Mouse (Mus musculus) cerebellum, adult 9-11 months (tissue): ENCODE results near the gene Prkar2a.

Source experiments
- DNase-seq: peaks from one replicate; pipeline ENCODE4 v3.0.0; 2022

Prkar2a gene

DNA sequence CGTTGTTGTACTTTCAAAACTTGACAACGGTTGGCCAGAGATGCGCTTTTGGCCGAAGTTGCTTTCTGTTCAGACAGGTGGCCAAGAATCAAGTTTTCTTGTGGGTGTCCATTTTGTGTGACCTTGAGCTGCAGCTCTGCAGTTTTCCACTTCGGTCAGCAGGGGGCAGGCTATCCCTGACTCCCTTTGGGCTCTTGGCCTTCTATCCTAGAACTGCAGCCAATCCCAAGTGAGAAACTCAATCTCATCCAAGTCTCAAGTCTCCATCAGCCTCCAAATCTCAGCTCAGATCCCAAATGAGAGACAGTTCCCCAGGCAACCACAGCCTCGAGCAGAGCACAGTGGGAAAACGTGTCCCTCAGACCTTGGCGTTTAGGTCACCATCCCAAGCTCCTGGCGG lies 64.2 kb downstream of the Prkar2a start:
- DNase-seq, result peak; percentile 79

DNA sequence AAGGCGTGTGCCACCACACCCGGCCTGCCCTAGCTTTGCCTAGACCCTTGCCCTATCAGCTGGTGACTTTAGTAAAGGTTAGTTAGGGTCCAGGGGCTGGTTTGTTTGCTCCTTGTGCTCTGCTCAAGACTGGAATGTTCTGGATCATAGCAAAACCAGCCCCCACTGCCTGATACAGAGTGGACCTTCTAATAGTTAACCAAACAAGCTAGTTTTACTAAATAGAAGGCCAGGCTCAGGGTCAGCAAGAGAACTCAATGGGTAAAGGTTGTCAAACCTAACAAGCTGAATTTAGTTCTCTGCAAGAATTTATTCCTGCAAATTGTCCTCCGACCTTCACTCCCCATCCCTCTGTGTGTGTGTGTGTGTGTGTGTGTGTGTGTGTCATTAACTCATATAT lies 64.9 kb downstream of the Prkar2a start:
- no peak for DNase-seq

DNA sequence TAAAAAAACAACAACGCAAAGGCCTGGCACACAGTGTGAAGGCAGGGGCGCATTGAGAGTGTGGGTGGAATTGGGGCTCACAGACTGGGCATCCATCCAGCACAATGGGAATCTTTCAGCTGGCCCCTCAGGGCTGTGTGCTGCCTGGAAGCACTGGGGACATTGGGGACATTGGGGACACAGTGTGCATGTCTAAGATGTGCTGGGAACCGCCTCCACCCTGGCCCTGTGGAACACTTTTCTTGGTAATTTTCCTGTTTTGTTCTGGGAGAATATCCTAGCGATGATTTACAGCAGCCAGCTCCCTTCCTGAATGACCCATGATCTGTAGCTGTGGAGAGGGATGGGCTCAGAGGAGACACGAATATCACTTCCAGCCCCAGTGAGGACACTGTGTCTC lies 65.3 kb downstream of the Prkar2a start:
- DNase-seq, result peak; percentile 20

DNA sequence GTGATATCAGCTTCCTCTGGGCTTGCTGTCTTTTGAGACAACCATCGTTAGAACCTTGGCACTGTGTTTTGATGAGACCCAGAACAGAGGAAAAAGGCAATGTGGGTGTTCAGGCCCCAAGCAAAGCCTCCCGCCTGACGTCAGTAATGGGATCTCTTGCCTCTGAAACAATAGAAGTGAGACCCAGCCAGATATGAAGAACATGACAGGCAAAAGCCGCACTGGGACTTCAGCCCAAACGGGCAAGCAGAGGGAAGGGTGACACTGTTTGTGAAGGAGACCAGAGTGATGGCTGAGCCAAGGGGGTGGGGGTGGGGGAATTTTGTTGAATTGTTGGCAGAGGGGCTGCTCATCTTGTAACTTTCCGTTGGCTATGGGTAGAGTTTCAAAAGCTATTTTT lies 68.3 kb downstream of the Prkar2a start:
- no peak for DNase-seq

DNA sequence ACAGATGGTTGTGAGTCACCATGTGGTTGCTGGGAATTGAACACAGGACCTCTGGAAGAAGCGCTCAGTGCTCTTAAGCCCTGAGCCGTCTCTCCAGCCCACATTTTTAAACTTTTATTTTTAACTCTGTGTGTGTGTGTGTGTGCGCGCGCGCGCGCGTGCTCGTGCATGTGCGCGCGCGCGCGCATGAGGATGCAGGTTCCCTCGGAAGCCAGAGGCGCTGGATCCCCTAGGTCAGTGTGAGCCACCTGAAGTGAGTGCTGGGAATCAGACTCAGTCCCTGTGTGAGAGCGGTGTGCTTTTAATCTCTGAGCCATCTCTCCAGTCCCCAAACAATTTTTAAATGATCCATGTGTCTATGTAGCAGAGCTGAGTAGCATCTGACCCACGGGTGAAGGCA lies 70.0 kb downstream of the Prkar2a start:
- no peak for DNase-seq

DNA sequence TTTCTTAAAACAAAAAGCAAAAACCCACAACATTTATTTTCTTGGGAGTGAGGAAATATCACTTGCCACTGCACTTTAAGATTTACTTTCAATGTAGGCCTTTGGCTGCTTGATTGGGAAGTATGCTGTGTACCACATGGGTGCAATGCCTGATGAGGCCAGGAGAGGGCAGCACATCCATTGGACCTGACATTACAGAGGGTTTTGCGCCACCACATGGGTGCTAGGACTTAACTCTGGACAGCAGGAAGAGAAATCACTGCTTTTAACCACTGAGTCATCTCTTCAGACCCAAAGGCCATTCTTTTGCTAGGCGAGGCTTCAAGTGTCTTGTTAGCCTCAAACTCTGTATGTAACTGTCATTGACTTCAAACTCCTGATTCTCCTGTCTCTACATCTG lies 70.7 kb downstream of the Prkar2a start:
- no peak for DNase-seq

DNA sequence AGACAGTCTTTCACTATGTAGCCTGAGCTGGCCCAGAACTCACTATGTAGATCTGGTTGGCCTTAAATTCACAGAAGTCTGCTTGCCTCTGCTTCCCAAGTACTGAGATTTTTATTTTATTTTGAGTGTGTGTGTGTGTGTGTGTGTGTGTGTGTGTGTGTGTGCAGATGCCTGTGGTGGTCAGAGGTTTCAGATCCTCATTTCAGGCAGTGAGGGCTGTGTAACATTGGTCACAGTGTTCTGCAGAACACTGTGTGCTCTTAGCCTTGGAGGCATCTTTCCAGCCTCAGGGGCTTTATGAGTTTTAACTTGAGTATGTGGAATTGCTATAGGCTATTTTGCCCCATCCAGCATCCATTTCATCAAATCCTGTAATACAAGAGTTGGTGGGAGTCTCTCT lies 72.4 kb downstream of the Prkar2a start:
- DNase-seq, result no peak

DNA sequence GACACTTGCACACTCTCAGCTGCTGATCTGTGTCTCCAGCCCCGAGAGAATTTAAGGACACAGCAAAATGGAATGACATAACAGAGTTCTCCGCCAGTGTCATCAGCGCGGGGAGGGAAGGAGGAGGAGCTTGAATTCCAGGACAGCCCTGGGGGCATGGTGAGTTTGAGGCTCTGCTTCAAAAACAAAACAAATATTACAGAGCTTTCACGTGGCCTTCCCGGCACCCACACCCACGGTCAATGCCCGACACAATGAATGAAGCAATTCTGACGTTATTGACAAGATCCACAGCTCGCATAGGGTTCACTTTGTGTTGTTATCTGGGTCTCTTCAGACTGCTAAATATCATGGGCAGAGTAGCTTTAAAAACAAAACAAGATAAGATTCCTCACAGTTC lies 75.9 kb downstream of the Prkar2a start:
- DNase-seq, result no peak

DNA sequence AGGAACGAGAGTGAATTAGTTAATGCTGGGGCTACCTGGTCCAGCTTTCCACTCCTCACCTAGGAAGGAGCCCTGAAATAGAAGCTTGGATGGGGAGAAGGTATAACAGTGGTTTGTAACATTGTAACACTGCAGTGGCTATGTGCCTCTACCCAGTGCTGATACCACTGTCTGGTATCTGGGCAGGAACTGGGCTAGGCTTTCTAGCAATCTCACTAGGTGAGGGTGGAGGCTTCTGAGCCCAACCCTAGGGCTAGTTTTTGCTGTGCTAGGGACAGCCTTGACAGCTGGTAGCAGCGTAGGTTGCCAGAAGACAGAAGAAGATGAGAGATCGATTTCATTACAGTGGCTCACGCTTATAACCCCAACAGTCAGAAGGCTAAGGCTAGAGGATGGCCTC lies 87.5 kb downstream of the Prkar2a start:
- DNase-seq, result no peak

DNA sequence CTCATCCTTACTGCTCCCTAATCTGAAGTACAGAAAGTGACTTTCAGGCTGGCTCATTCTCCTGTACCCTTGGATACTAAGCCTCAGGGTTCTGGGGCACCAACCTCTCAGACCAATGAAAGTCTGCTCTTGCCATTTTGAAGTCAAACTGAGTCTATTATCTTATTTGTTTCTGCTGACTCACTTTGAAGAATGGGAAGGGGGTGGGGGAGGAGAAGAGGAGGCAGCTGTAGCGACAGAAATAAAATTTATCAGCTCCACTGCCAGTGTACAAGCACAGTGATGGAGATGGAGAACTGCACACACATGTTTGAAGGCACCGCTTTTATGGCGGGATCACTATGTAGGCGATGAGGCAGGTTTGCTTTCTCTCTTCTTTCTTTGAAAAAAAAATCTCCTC lies 88.2 kb downstream of the Prkar2a start:
- DNase-seq, result no peak

DNA sequence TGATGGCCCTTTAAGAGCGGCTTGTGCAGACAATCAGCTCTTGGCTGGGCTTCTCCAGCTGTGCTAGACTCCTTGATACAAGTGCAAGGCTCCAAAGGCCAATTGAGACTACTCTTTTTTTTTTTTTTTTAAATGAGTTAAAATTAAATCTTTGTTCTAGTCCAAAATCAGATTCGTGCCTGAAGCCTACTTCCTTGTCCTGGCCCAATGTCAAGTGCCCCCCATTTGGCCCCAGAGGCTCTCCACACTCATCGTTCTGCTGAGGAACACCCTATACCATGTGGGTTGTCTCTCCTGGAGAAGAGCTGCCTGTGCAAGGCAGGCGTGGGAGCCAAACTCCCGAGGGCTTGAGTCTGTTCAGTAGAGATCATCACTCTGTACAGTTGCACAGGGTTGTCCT lies 91.8 kb downstream of the Prkar2a start:
- peak; percentile 12 for DNase-seq

DNA sequence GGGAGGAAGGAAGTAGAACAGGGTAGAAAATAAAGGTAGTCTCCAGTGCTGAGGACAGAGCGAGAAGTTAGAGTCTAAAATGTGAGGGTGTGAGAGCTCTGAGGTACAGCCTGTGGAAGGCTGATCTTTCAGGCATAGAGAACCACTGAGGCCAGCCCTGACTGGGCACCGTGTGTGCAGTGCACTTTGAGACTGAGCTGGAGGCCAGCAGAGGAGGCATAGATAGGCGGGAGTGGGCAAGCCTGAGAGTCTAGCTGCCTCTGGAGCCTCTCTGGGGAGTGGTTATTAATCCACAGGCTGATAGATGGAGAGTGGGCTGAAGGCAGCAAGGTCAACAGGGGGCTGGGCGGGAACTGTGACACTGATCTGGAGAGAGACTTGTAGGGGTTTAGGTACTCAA lies 92.8 kb downstream of the Prkar2a start:
- peak; percentile 21 for DNase-seq

DNA sequence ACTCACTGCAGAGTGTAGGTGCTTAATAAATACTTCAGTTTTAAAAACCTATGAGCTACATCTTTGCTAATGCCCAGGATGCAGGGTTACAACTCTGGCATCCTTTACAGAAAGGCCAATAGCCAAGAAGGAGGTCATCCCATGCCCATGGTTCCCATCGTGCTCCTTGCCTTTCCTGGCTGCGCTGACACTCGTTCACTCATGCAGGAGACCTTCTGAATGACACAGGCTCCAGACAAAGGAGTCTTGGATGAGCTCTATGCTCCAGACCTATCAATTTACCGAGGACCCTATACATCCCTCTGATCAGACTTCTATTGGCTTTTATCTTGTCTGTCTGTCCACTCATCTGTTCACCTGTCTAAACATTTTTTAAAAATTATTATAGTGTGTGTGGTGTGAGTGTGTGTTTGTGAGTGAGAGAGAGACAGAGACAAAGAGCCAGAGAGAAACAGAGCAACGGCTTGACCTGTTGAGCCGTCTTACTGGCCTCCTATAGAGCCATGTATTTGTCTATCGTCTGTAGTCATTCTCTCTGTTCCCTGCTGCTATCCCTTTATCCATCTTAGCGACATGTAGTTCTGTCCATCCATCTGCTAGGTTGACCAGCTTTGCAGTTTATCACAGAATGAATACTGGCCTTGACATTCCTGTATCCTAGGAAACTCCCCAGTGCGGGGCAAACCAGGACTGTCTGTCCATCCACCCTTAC lies 93.9 kb downstream of the Prkar2a start:
- peak; percentile 43 for DNase-seq

DNA sequence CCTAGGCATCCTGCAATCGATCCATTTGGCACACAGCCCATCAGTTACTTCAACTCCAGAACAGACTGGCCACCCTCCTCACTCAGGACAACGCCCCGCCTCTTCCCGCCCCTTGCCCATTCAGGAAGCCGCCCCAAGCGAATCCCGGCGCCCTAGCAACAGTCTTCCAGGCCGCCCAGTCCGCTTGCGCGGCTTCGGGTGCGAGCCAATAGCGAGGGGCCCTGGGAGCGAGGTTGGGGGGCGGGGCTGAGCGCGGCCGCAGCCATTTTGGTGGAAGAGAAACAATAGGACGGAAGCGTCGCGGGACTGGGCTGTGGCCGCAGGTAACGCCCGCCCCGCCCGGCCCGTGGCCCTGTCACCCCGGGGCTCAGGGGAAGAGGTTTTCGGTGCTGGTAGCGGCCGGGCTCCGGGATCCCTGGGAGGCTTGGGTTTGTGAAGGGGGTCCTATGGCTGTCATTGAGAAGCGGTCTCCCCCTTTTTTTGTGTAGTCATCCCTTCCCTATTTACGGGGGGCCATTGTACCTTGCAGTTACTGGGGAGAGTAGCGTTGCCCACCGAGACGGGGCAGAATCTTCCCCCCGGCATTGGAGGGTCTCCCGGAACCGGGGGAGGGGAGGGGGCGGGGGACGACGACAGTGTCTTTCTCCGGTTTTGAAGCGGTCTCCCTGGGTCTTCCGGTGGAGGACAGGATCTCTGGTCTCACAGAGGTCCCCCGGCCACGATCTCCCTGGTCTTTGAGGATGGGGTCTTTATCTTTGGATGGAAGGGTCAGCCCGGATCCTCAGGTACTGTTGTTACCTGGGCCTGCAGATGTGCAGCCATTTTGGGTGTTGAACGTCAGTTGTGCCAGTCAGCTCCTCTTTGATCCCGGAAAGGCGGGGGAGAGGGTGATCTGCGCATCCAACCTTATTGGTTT lies 94.7 kb downstream of the Prkar2a start, which contains the start of gene Ip6k2:
TSS of gene Ip6k2 (plus strand) at position 249 of the 916 bp plus-strand sequence.
- peak; percentile 98 for DNase-seq

DNA sequence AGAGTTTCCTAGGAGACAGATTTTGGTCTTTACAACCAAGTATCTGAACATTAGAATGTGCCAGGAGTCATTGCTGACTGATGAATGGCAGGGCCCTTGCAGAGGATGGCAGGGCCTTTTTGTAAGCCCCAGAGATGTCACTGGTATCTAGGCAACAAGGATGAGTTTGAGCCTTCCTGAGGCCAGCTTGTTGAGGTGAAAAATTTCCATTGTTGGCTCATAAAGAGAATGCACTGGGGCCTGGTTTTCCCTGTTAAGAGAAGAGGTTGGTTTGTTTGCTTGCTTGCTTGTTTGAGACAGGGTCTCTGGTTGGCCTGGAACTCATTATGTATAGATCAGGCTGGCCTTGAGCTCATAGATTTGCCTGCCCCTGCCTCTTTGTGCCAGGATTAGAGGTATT lies 96.3 kb downstream of the Prkar2a start:
- peak; percentile 20 for DNase-seq

DNA sequence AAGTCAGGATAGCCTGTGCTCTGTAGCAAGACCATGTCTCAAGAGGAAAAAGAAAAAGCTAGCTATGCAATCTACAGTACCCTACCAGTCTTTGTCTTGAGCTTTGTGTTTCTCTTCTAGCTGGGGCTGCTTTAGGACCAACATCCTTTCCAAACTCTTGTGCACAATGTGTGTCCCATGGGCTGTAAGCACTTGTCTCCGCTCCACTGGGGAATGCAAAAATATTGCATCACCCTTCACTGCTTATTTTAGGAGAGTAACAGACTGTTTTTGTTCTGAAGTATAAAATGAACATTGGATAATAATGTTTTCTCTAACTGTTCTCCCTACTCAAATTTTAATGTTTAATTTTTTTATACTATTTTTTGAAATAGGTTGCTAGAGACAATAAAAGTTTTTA lies 97.4 kb downstream of the Prkar2a start:
- no peak for DNase-seq

DNA sequence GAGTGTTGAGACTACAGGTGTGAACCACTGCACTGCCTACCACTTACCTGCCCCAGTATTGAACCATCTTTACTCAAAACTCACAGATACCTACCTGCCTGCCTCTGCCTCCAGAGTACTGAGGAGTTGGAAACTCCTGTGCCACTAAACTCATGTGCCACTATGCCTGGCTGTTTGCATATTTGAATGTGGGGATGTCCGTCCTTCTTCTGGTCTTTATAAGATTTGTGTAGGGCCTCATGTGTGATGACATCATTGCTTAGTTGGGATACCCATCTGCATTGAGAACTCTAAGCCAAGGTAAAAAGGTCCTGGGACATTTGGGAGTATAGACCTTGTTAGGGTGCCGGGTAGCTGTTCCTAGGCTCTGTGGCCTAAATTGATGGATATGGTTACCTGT lies 98.0 kb downstream of the Prkar2a start:
- DNase-seq, result no peak

DNA sequence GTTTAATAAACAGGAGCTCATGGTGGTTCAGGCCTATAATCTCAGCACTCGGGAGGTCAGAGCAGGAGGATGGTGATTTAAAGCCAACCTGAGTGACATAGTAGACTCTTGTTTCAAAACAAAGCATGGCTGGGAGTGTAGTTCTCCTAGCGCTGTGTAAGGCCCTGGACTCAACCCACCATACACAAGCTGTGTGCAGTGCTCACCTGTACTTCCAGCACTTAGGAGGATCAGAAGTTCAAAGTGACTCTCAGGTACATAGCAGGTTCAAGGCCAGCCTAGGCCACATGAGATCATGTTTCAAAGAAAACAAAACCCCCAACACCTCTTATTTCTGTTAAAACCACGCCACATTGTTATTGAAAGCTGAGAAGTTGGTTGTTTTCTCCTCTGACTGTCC lies 99.6 kb downstream of the Prkar2a start:
- DNase-seq, result no peak

DNA sequence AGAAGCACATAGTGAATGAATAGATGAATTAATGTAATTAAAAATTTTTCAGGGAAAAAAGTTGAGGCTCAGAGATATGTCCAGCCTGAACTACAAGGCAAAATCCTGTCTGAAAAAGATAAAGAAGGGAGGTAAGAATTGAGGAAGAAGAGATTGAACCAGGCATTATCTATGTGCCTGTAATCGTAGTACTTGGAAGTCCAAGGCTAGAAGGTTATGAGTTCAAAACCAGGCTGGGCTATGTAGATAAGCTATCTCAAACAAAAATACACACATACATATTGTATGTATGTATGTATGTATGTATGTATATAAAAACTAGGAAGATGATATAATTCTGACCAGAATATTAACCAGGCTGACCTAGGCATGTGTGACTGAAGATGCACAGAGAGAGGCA lies 103.2 kb downstream of the Prkar2a start:
- DNase-seq, result no peak

DNA sequence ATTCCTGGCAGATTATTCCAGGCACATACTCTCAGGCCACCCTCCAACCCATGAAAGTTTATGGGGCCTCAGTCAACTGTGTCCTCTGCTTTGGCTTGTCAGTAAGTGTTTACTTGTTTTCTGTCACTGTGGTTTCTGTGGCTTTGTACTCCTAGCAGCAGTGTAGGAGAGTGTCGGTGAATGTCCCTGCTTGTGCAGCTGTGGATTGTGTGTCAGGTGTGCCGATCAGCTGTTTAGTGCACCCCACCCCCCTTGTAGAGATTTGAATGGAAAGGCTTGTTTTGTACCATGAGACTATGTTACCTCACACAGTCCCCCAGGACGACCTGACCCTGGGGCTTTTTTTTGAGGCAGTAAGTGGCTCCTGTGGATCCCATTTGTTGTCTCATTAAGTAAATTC lies 103.6 kb downstream of the Prkar2a start:
- no peak for DNase-seq

DNA sequence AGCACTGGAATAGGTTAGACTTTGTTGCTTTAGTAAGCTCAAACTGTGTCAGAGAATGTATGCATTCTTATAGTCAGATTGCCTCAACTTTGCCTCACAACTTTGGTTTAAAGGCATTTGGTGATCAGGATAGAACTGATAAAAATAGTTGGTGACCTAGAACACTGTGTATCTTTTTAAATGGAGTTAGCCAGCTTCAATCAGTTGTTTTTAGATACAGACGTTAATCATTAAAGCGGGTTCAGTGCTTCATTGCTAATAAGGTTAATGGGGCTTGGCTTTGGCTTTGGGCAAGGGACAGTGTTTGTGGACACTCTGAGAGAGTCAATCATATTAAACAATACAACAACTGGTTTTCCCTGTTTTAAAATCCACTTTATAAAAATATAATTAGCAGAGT lies 106.2 kb downstream of the Prkar2a start:
- no peak for DNase-seq

DNA sequence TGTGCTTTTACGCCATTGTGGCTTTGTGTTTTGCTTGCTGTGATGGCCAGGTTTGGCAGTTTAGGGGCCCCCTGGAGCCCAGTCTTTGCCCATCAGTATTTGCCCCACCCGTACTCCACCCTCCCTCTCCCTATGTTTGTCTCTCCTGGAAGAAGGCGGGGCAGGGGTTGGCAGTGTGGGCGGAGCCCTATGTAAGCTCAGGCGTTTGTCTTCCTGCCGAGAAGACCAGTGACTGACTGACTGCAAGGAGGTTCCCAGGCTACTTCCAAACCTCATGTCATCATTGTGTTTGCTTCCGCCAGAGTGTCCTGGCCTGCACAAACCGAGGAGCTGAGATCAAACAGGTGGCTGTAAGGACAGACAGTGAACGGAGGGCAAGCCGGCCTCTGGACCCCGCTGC lies 106.6 kb downstream of the Prkar2a start:
- peak; percentile 56 for DNase-seq

DNA sequence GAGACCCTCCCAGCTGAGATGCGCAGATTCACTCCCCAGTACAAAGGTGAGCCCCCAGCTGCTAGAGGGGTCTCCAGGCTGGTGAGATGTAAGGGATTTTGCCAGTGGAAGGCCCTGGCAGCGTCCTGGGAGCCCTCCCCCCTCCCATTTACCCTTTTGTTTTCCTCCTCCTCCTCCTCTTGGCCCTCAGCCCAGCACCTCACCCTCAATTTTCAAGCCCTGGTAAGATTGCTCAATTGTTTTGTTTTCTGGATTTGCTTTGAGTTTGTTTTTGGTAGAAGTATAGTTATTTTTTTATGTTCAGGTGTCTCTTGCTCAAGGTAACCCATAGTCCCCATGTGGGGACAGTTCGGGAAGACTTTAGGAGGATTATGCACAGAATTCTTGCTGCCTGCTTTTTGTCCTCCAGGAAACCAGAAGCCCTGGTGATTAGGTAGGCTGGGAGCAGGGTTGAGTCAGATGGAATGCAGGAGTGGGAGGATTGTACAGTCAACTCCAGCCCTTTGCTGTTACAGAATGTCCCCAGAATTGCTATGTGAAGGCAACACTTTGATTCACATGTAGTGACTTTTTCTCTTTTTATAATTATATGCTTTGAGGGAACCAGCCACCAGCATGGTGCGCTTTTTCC lies 107.4 kb downstream of the Prkar2a start:
- no peak for DNase-seq

DNA sequence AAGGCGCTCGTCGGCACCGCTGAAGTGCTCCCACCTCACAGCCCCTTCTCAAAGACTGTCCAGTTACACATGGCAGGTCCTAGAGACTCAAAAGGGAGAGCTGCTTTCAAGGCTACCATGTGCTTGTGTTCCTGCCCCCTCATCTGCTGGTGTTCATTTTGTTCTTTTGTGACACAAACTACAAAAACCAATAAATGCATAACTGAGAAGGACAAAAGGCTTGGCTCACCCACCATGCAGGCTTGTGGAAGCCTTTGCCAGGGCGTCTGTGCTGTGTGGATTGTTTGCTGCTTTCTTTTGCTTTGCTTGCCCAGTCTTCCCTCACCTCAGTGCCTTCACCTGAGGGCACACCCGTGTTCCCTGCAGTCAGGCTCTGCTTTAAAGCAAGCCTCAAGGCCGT lies 108.4 kb downstream of the Prkar2a start:
- DNase-seq, result no peak
